10 mouse cellular contexts compared by ENCODE assay signal in the genomic region with DNA sequence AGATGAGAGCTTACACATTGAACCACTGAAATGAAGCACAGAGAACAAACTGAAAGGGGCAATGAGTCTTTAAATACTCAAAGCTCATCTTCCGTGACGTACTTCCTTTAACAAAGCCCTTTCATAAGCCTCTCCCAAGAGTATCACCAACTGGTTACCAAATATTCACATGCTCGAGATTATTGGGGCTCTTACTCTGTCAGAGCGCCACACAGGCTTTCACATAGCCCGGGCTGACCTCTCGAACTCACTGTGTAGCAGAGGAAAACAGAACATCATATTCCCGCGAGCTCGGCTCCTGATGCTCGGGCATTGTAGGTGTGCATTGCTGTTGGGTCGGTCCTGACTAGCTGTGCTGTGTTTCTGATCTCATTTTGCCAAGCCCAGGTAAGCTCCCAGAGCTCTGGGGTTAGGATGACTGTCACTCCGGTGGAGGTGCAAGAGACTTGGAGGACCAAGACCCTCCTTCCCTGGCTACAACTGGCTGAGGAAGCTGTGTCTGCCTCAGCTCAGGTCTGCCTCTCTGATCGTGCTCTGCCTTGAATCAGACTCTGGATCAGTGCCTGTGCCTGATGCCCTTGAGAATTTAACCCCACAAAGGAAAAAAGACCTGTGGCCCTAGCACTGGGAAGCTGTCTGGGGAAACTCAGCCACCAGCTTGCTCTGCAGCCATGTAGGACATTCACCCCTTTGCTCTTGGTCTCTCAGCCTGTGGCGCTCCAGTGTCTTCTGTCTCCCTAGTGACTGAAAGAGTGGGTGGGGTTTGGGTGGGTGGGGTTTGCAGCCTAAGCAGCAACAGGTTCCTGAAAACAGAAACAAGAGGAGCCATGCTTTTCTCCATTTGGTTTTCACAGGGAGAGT. TPM values are rescaled to one million over a fixed set of nuclear protein-coding genes. Genes with fewer than 3 reads are reported as not detected.
DNase-seq lines count a peak whose midpoint lies in the region; TF ChIP-seq lines count a peak whose summit lies in the region.
"Had no signal": no experiment of that assay in that cellular context is flagged by ENCODE, and none has a peak within 500 bp of the region (broad histone marks: within the 10 kb centered on the region; RNA-seq: fewer than 3 reads in every experiment).

No protein-coding gene starts in this region.

- H3K4me3 ChIP-seq in lung, adult 2 months (replicated peaks; ENCODE audit: extremely low read depth, low read depth, low read length) = no peak overlapping the region
- H3K4me3 ChIP-seq: hindbrain, embryonic 13.5 days had no signal

- peaks cover 19% of the 10 kb centered on the region for H3K4me1 ChIP-seq in lung, adult 2 months (ENCODE audit: control insufficient read depth, insufficient read depth, low read length)

- 53% methylated on average over 14 of the region's 14 CpGs for WGBS in lung, adult 2 months

- no peak for DNase-seq in lung, adult 2 months
- no peak for DNase-seq in lung, postnatal 14 days
- peak; percentile 35 for DNase-seq in T-cell, adult 2 months (ENCODE audit: low spot score)
- peak; percentile 17 to 38 for DNase-seq in kidney, postnatal 4 days
- peak; percentile 71 to 80 for DNase-seq in spleen, postnatal 36 days (ENCODE audit: low spot score in 2 of 2)
- no peak for DNase-seq in ovary, adult 18-20 months (ENCODE audit: low spot score)
- DNase-seq in layer of hippocampus, postnatal 14 days (ENCODE audit: low spot score in 2 of 2) = no peak
- no peak for DNase-seq in layer of hippocampus, adult 9-10 months (ENCODE audit: low spot score)
- DNase-seq: cerebellum, postnatal 36 days had no signal

- no peak for TF ChIP-seq CTCF in lung, adult 2 months (IDR thresholded peaks at IDR 0.05; ENCODE audit: insufficient read depth, low read length)

- TF ChIP-seq POLR2A in lung, adult 2 months (IDR thresholded peaks at IDR 0.05; ENCODE audit: borderline replicate concordance, extremely low read depth, low read depth, low read length) = peak; percentile 37; the same call in 1 of the 2 replicates

RNA-seq across cellular contexts. Expression of gene Irak2, which starts 22.5 kb away (rescaled TPM):
- polyA plus RNA-seq in lung, adult 2 months (2012; rRNA removed) = 48.8 and 53.8 TPM in 2 replicates
- 10 to 100 TPM; 19.9 to 20.0 TPM for total RNA-seq in layer of hippocampus, postnatal 14 days (2021)

RNA-seq across cellular contexts. Expression of gene Tatdn2, which starts 36.1 kb away (rescaled TPM):
- 21.0 and 24.5 TPM in 2 replicates for polyA plus RNA-seq in lung, adult 2 months (2012; rRNA removed)
- 10 to 100 TPM; 66.2 to 72.0 TPM for total RNA-seq in layer of hippocampus, postnatal 14 days (2021)

RNA-seq across cellular contexts. Expression of gene Vhl, which starts 37.0 kb away (rescaled TPM):
- 16.5 and 25.9 TPM in 2 replicates for polyA plus RNA-seq in lung, adult 2 months (2012; rRNA removed)
- total RNA-seq in layer of hippocampus, postnatal 14 days (2021) = 10 to 100 TPM; 51.9 to 54.7 TPM

RNA-seq across cellular contexts. Expression of gene Brk1, which starts 56.1 kb away (rescaled TPM):
- polyA plus RNA-seq in lung, adult 2 months (2012; rRNA removed) = 101 and 184 TPM in 2 replicates
- 100 to 1,000 TPM; 228 to 229 TPM for total RNA-seq in layer of hippocampus, postnatal 14 days (2021)

RNA-seq across cellular contexts. Expression of gene Ghrl, which starts 59.0 kb away (rescaled TPM):
- 1.8 and 2.0 TPM in 2 replicates for polyA plus RNA-seq in lung, adult 2 months (2012; rRNA removed)
- total RNA-seq in layer of hippocampus, postnatal 14 days (2021) = under 1 TPM in 1 of 2 experiments, not detected in 1; 0.79 TPM

Comparison
In these comparisons a context has a peak if more than half of its experiments do, and no peak if none do; other contexts are left out.
1. DNase-seq: peak in T-cell, adult 2 months (single experiment), kidney, postnatal 4 days (2 of 2) and spleen, postnatal 36 days (2 of 2); none in lung, adult 2 months (single experiment), lung, postnatal 14 days (single experiment), ovary, adult 18-20 months (single experiment), layer of hippocampus, postnatal 14 days (0 of 2) and layer of hippocampus, adult 9-10 months (single experiment).